Mouse (Mus musculus) liver, postnatal 0 days (tissue): Measurements from ENCODE around the gene Chpf. TPM values are rescaled to one million over a fixed set of nuclear protein-coding genes. Genes with fewer than 3 reads are reported as not detected.

Source experiments
- ATAC-seq: fragments of 200-750 bp; cut with Nextera tagmentation; 2 replicates; pipeline ENCODE4 v1.8.0; 2017; ENCODE audit warnings: mild to moderate bottlenecking, moderate library complexity
- DNase-seq: peaks from one replicate; pipeline ENCODE4 v3.0.0-alpha.2; 2016
- H3K27ac ChIP-seq: fragments of 300-500 bp; sonication (generic); 2 replicates; pipeline ENCODE4 v1.5.1; 2014; ENCODE audit warnings: antibody characterized with exemption, moderate library complexity, mild to moderate bottlenecking, low read depth
- H3K27me3 ChIP-seq: fragments of 300-500 bp; sonication (generic); 2 replicates; pipeline ENCODE4 v1.6.1; 2014; ENCODE audit warnings: low read length, control low read depth, mixed read lengths; ENCODE audit not compliant: insufficient read depth
- H3K36me3 ChIP-seq: fragments of 300-500 bp; sonication (generic); replicated peaks from 2 replicates; pipeline ENCODE4 v1.6.1; 2014; ENCODE audit warnings: mild to moderate bottlenecking, control low read depth, low read length, moderate library complexity, mixed read lengths; ENCODE audit not compliant: insufficient read depth
- H3K4me1 ChIP-seq: fragments of 300-500 bp; sonication (generic); 2 replicates; pipeline ENCODE4 v1.6.1; 2014; ENCODE audit warnings: antibody characterized with exemption, mild to moderate bottlenecking, control low read depth; ENCODE audit not compliant: insufficient read depth
- H3K4me2 ChIP-seq: fragments of 300-500 bp; sonication (generic); 2 replicates; pipeline ENCODE4 v1.6.1; 2014; ENCODE audit warnings: low read depth, mild to moderate bottlenecking, low read length, moderate library complexity, mixed read lengths
- H3K4me3 ChIP-seq: fragments of 300-500 bp; sonication (generic); 2 replicates; pipeline ENCODE4 v1.5.1; 2014; ENCODE audit warnings: low read depth, low read length
- H3K9ac ChIP-seq: fragments of 300-500 bp; sonication (generic); replicated peaks from 2 replicates; pipeline ENCODE4 v1.6.1; 2014; ENCODE audit warnings: mild to moderate bottlenecking, moderate library complexity
- H3K9me3 ChIP-seq: fragments of 300-500 bp; sonication (generic); 2 replicates; pipeline ENCODE4 v1.6.1; 2016; ENCODE audit warnings: mild to moderate bottlenecking, control low read depth, low read length, mixed read lengths
- CTCF ChIP-seq: sonication (generic); IDR thresholded peaks from 2 replicates; pipeline ENCODE4 v1.5.1; 2016; ENCODE audit warnings: antibody characterized with exemption, low read depth
- EP300 ChIP-seq: IDR thresholded peaks from 2 replicates; pipeline ENCODE4 v1.6.1; 2016; ENCODE audit warnings: antibody characterized with exemption, low read depth, mild to moderate bottlenecking
- WGBS: fragments of 180-500 bp; shearing (Covaris S2); extraction: QIAGEN DNeasy Blood & Tissue Kit; methylation state at CpG from one replicate; pipeline ENCODE4 v1.1.7; 2014; ENCODE audit not compliant: insufficient replicate concordance; 5-methylcytosine and 5-hydroxymethylcytosine counted together
- polyA plus RNA-seq: library from polyadenylated mRNA; unstranded; fragments of >200 nt; fragmentation: Nextera tagmentation; extraction: Ambion mirVana; gene quantifications from 2 replicates; pipeline ENCODE4 v1.2.1, GENCODE M21; 2015

Gene Chpf
- polyA plus RNA-seq, 1 experiment from 2014 or later: 3.3 TPM

- WGBS: 88% methylated on average over 9 of the region's 9 CpGs
- ATAC-seq: no peak
These were observed 22.8 kb upstream of the Chpf start for GRCm38 (mm10) chr1:75501905-75502304.

GRCm38 (mm10) chr1:75499441-75499840, 20.3 kb upstream of the Chpf start:
- Histone ChIP-seq H3K9me3 (no peaks in the 10 kb centered on the region), H3K36me3 (no peaks in the 10 kb centered on the region), H3K27me3 (peaks cover 8% of the 10 kb centered on the region; the same call in 1 of the 2 replicates), H3K4me1 (no peaks in the 10 kb centered on the region), H3K4me3 (no peak overlapping the region), H3K9ac (no peak overlapping the region), H3K4me2 (no peak overlapping the region), H3K27ac (no peak overlapping the region)
- no peak for DNase-seq
- ATAC-seq: no peak
- peak; percentile 54 for TF ChIP-seq CTCF
- no peak for TF ChIP-seq EP300
- 65% methylated on average over 7 of the region's 7 CpGs for WGBS

More at GRCm38 (mm10) chr1:75501905-75502304, 22.8 kb upstream of the Chpf start:
- Histone ChIP-seq H3K4me2 (no peak overlapping the region), H3K27ac (no peak overlapping the region), H3K4me1 (no peaks in the 10 kb centered on the region; the same call in 1 of the 2 replicates), H3K36me3 (no peaks in the 10 kb centered on the region), H3K4me3 (no peak overlapping the region), H3K9ac (no peak overlapping the region), H3K27me3 (peaks cover 31% of the 10 kb centered on the region), H3K9me3 (no peaks in the 10 kb centered on the region)
- no peak for DNase-seq
- TF ChIP-seq CTCF (no peak), EP300 (no peak)

- H3K27me3 ChIP-seq: peaks cover 7% of the 10 kb centered on the region; the same call in 1 of the 2 replicates
- H3K9ac ChIP-seq: no peak overlapping the region
- H3K4me3 ChIP-seq: no peak overlapping the region
- no peak for DNase-seq
- TF ChIP-seq CTCF (no peak), EP300 (no peak)
- no peaks in the 10 kb centered on the region for H3K9me3 ChIP-seq
- no peak overlapping the region for H3K27ac ChIP-seq
- no peaks in the 10 kb centered on the region for H3K4me1 ChIP-seq
- WGBS: 73% methylated on average over 4 of the region's 4 CpGs
- no peak for ATAC-seq
- H3K36me3 ChIP-seq: no peaks in the 10 kb centered on the region
- no peak overlapping the region for H3K4me2 ChIP-seq
These were observed 19.8 kb upstream of the Chpf start for GRCm38 (mm10) chr1:75498897-75499296.

GRCm38 (mm10) chr1:75494878-75495548, 15.9 kb upstream of the Chpf start:
- no peak overlapping the region for H3K9ac ChIP-seq
- no peaks in the 10 kb centered on the region for H3K4me1 ChIP-seq
- TF ChIP-seq EP300 (no peak), CTCF (peak; percentile 70)
- H3K9me3 ChIP-seq: no peaks in the 10 kb centered on the region
- H3K27ac ChIP-seq: no peak overlapping the region
- H3K4me2 ChIP-seq: no peak overlapping the region
- no peak for DNase-seq
- WGBS: 67% methylated on average over 12 of the region's 12 CpGs
- no peaks in the 10 kb centered on the region for H3K27me3 ChIP-seq
- H3K36me3 ChIP-seq: no peaks in the 10 kb centered on the region
- no peak overlapping the region for H3K4me3 ChIP-seq
- ATAC-seq: 0 out of 2 replicates have a peak, but pooled peaks have one; percentile 35

GRCm38 (mm10) chr1:75492579-75493170, 13.6 kb upstream of the Chpf start:
- H3K4me1 ChIP-seq: no peaks in the 10 kb centered on the region

GRCm38 (mm10) chr1:75490785-75491551, 11.9 kb upstream of the Chpf start:
- peaks cover 35% of the 10 kb centered on the region for H3K27me3 ChIP-seq

More at GRCm38 (mm10) chr1:75492579-75493170, 13.6 kb upstream of the Chpf start:
- TF ChIP-seq EP300 (no peak), CTCF (no peak)
- no peak overlapping the region for H3K4me3 ChIP-seq
- no peak overlapping the region for H3K27ac ChIP-seq
- H3K36me3 ChIP-seq: no peaks in the 10 kb centered on the region
- peaks cover 18% of the 10 kb centered on the region for H3K27me3 ChIP-seq
- no peak overlapping the region for H3K9ac ChIP-seq
- H3K9me3 ChIP-seq: no peaks in the 10 kb centered on the region
- DNase-seq (no peak), ATAC-seq (no peak)
- no peak overlapping the region for H3K4me2 ChIP-seq
- WGBS: 63% methylated on average over 24 of the region's 24 CpGs

More at GRCm38 (mm10) chr1:75490785-75491551, 11.9 kb upstream of the Chpf start:
- H3K36me3 ChIP-seq: no peaks in the 10 kb centered on the region
- H3K4me3 ChIP-seq: no peak overlapping the region
- TF ChIP-seq CTCF (no peak), EP300 (no peak)
- no peak for ATAC-seq
- no peak overlapping the region for H3K4me2 ChIP-seq
- DNase-seq: no peak
- no peaks in the 10 kb centered on the region for H3K4me1 ChIP-seq
- H3K27ac ChIP-seq: no peak overlapping the region
- H3K9ac ChIP-seq: no peak overlapping the region
- no peaks in the 10 kb centered on the region for H3K9me3 ChIP-seq
- 87% methylated on average over 34 of the region's 34 CpGs for WGBS
